Mouse (Mus musculus): ENCODE results near the gene Eif2b5. TPM values are rescaled to one million over a fixed set of nuclear protein-coding genes. Genes with fewer than 3 reads are reported as not detected.

The Eif2b5 gene
- polyA plus RNA-seq, 1 experiment from 2014 or later, result 41.0 TPM

GRCm38 (mm10) chr16:20537071-20537471 is 38.5 kb downstream of the Eif2b5 start:
- no peak for ATAC-seq (ENCODE audit: low read depth)

GRCm38 (mm10) chr16:20537601-20538320 is 39.1 kb downstream of the Eif2b5 start:
- WGBS (ENCODE audit: insufficient replicate concordance), result 28% methylated on average over 6 of the region's 6 CpGs
- peak overlapping the region; percentile 68 for H3K4me3 ChIP-seq (ENCODE audit: low read depth, low read length)
- peak overlapping the region; percentile 72 for H3K9ac ChIP-seq (ENCODE audit: low read depth, low read length)
- no peaks in the 10 kb centered on the region for H3K27me3 ChIP-seq (ENCODE audit: control insufficient read depth, insufficient read depth, low read depth, low read length)
- no peaks in the 10 kb centered on the region for H3K9me3 ChIP-seq (replicated peaks; ENCODE audit: control insufficient read depth, low read length)
- no peak for ATAC-seq (ENCODE audit: low read depth)
- H3K36me3 ChIP-seq (ENCODE audit: control insufficient read depth, insufficient read depth), result peaks cover 48% of the 10 kb centered on the region
- H3K4me2 ChIP-seq (ENCODE audit: low read depth, low read length), result peak overlapping the region; percentile 79
- peak overlapping the region; percentile 95 for H3K27ac ChIP-seq (ENCODE audit: low read length)
- H3K4me1 ChIP-seq (ENCODE audit: control insufficient read depth, low read depth, low read length), result peaks cover 26% of the 10 kb centered on the region

More at GRCm38 (mm10) chr16:20537071-20537471, 38.5 kb downstream of the Eif2b5 start:
- H3K4me1 ChIP-seq (ENCODE audit: control insufficient read depth, low read depth, low read length), result peaks cover 26% of the 10 kb centered on the region
- whole genome bisulfite sequencing (ENCODE audit: insufficient replicate concordance), result 32% methylated on average over 5 of the region's 5 CpGs
- peak overlapping the region; percentile 95 for H3K27ac ChIP-seq (ENCODE audit: low read length)
- H3K4me2 ChIP-seq (ENCODE audit: low read depth, low read length), result peak overlapping the region; percentile 79
- peaks cover 41% of the 10 kb centered on the region for H3K36me3 ChIP-seq (ENCODE audit: control insufficient read depth, insufficient read depth)
- H3K27me3 ChIP-seq (ENCODE audit: control insufficient read depth, insufficient read depth, low read depth, low read length), result no peaks in the 10 kb centered on the region
- H3K9ac ChIP-seq (ENCODE audit: low read depth, low read length), result peak overlapping the region; percentile 72
- H3K4me3 ChIP-seq (ENCODE audit: low read depth, low read length), result peak overlapping the region; percentile 68
- no peaks in the 10 kb centered on the region for H3K9me3 ChIP-seq (replicated peaks; ENCODE audit: control insufficient read depth, low read length)

- Histone ChIP-seq H3K9me3 (replicated peaks; ENCODE audit: control insufficient read depth, low read length) (no peaks in the 10 kb centered on the region), H3K4me1 (ENCODE audit: control insufficient read depth, low read depth, low read length) (peaks cover 26% of the 10 kb centered on the region), H3K27ac (ENCODE audit: low read length) (no peak overlapping the region), H3K36me3 (ENCODE audit: control insufficient read depth, insufficient read depth) (peaks cover 62% of the 10 kb centered on the region), H3K9ac (ENCODE audit: low read depth, low read length) (no peak overlapping the region), H3K4me3 (ENCODE audit: low read depth, low read length) (no peak overlapping the region), H3K4me2 (ENCODE audit: low read depth, low read length) (no peak overlapping the region), H3K27me3 (ENCODE audit: control insufficient read depth, insufficient read depth, low read depth, low read length) (no peaks in the 10 kb centered on the region)
- 42% methylated on average over 3 of the region's 3 CpGs for WGBS (ENCODE audit: insufficient replicate concordance)
- ATAC-seq (ENCODE audit: low read depth), result no peak
Observed at GRCm38 (mm10) chr16:20539649-20540048, 41.0 kb downstream of the Eif2b5 start.

GRCm38 (mm10) chr16:20540438-20540837 is 41.8 kb downstream of the Eif2b5 start:
- Histone ChIP-seq H3K4me1 (ENCODE audit: control insufficient read depth, low read depth, low read length) (peaks cover 26% of the 10 kb centered on the region), H3K27me3 (ENCODE audit: control insufficient read depth, insufficient read depth, low read depth, low read length) (no peaks in the 10 kb centered on the region), H3K27ac (ENCODE audit: low read length) (no peak overlapping the region), H3K4me2 (ENCODE audit: low read depth, low read length) (no peak overlapping the region), H3K9me3 (replicated peaks; ENCODE audit: control insufficient read depth, low read length) (no peaks in the 10 kb centered on the region), H3K36me3 (ENCODE audit: control insufficient read depth, insufficient read depth) (peaks cover 68% of the 10 kb centered on the region), H3K9ac (ENCODE audit: low read depth, low read length) (no peak overlapping the region), H3K4me3 (ENCODE audit: low read depth, low read length) (no peak overlapping the region)
- no peak for ATAC-seq (ENCODE audit: low read depth)
- 39% methylated on average over 4 of the region's 4 CpGs for WGBS (ENCODE audit: insufficient replicate concordance)

- Histone ChIP-seq H3K4me3 (ENCODE audit: low read depth, low read length) (no peak overlapping the region), H3K9ac (ENCODE audit: low read depth, low read length) (no peak overlapping the region), H3K36me3 (ENCODE audit: control insufficient read depth, insufficient read depth) (peaks cover 42% of the 10 kb centered on the region), H3K4me2 (ENCODE audit: low read depth, low read length) (no peak overlapping the region), H3K9me3 (replicated peaks; ENCODE audit: control insufficient read depth, low read length) (no peaks in the 10 kb centered on the region), H3K4me1 (ENCODE audit: control insufficient read depth, low read depth, low read length) (peaks cover 21% of the 10 kb centered on the region), H3K27ac (ENCODE audit: low read length) (no peak overlapping the region), H3K27me3 (ENCODE audit: control insufficient read depth, insufficient read depth, low read depth, low read length) (no peaks in the 10 kb centered on the region)
- no peak for ATAC-seq (ENCODE audit: low read depth)
- 88% methylated on average over 10 of the region's 10 CpGs for WGBS (ENCODE audit: insufficient replicate concordance)
Observed at GRCm38 (mm10) chr16:20545696-20546095, 47.1 kb downstream of the Eif2b5 start.

GRCm38 (mm10) chr16:20547423-20547822 is 48.8 kb downstream of the Eif2b5 start:
- Histone ChIP-seq H3K27me3 (ENCODE audit: control insufficient read depth, insufficient read depth, low read depth, low read length) (no peaks in the 10 kb centered on the region), H3K4me2 (ENCODE audit: low read depth, low read length) (peak overlapping the region; percentile 90), H3K4me3 (ENCODE audit: low read depth, low read length) (peak overlapping the region; percentile 87), H3K9ac (ENCODE audit: low read depth, low read length) (peak overlapping the region; percentile 81), H3K9me3 (replicated peaks; ENCODE audit: control insufficient read depth, low read length) (no peaks in the 10 kb centered on the region), H3K36me3 (ENCODE audit: control insufficient read depth, insufficient read depth) (peaks cover 41% of the 10 kb centered on the region), H3K27ac (ENCODE audit: low read length) (peak overlapping the region; percentile 87), H3K4me1 (ENCODE audit: control insufficient read depth, low read depth, low read length) (peaks cover 21% of the 10 kb centered on the region)
- ATAC-seq (ENCODE audit: low read depth), result no peak
- 58% methylated on average over 5 of the region's 5 CpGs for WGBS (ENCODE audit: insufficient replicate concordance)

GRCm38 (mm10) chr16:20548096-20548948 is 49.7 kb downstream of the Eif2b5 start, which contains the start of gene Abcf3:
Gene Abcf3 (plus strand): TSS chr16:20548577.
- H3K9ac ChIP-seq (ENCODE audit: low read depth, low read length), result peak within 1 kb of the TSS; percentile 81
- H3K9me3 ChIP-seq (replicated peaks; ENCODE audit: control insufficient read depth, low read length), result no peaks in the 10 kb centered on the region
- peaks cover 21% of the 10 kb centered on the region for H3K4me1 ChIP-seq (ENCODE audit: control insufficient read depth, low read depth, low read length)
- peak within 1 kb of the TSS; percentile 90 for H3K4me2 ChIP-seq (ENCODE audit: low read depth, low read length)
- peak within 1 kb of the TSS; percentile 87 for H3K27ac ChIP-seq (ENCODE audit: low read length)
- 0% methylated on average over 56 of the region's 56 CpGs for WGBS (ENCODE audit: insufficient replicate concordance)
- no peaks in the 10 kb centered on the region for H3K27me3 ChIP-seq (ENCODE audit: control insufficient read depth, insufficient read depth, low read depth, low read length)
- peak within 1 kb of the TSS; percentile 87 for H3K4me3 ChIP-seq (ENCODE audit: low read depth, low read length)
- peaks cover 36% of the 10 kb centered on the region for H3K36me3 ChIP-seq (ENCODE audit: control insufficient read depth, insufficient read depth)
- peak; percentile 99 for ATAC-seq (ENCODE audit: low read depth)

- WGBS (ENCODE audit: insufficient replicate concordance), result 46% methylated on average over 9 of the region's 9 CpGs
- Histone ChIP-seq H3K4me1 (ENCODE audit: control insufficient read depth, low read depth, low read length) (peaks cover 21% of the 10 kb centered on the region), H3K27me3 (ENCODE audit: control insufficient read depth, insufficient read depth, low read depth, low read length) (no peaks in the 10 kb centered on the region), H3K4me2 (ENCODE audit: low read depth, low read length) (peak overlapping the region; percentile 86), H3K4me3 (ENCODE audit: low read depth, low read length) (peak overlapping the region; percentile 87), H3K9me3 (replicated peaks; ENCODE audit: control insufficient read depth, low read length) (no peaks in the 10 kb centered on the region), H3K9ac (ENCODE audit: low read depth, low read length) (peak overlapping the region; percentile 79), H3K36me3 (ENCODE audit: control insufficient read depth, insufficient read depth) (peaks cover 31% of the 10 kb centered on the region), H3K27ac (ENCODE audit: low read length) (peak overlapping the region; percentile 72)
- ATAC-seq (ENCODE audit: low read depth), result no peak
Observed at GRCm38 (mm10) chr16:20549161-20549560, 50.5 kb downstream of the Eif2b5 start.

GRCm38 (mm10) chr16:20551691-20552090 is 53.1 kb downstream of the Eif2b5 start:
- ATAC-seq (ENCODE audit: low read depth), result no peak
- Histone ChIP-seq H3K27me3 (ENCODE audit: control insufficient read depth, insufficient read depth, low read depth, low read length) (no peaks in the 10 kb centered on the region), H3K9me3 (replicated peaks; ENCODE audit: control insufficient read depth, low read length) (no peaks in the 10 kb centered on the region), H3K27ac (ENCODE audit: low read length) (no peak overlapping the region), H3K9ac (ENCODE audit: low read depth, low read length) (no peak overlapping the region), H3K4me1 (ENCODE audit: control insufficient read depth, low read depth, low read length) (peaks cover 21% of the 10 kb centered on the region), H3K4me3 (ENCODE audit: low read depth, low read length) (no peak overlapping the region), H3K36me3 (ENCODE audit: control insufficient read depth, insufficient read depth) (peaks cover 32% of the 10 kb centered on the region), H3K4me2 (ENCODE audit: low read depth, low read length) (no peak overlapping the region)
- WGBS (ENCODE audit: insufficient replicate concordance), result 81% methylated on average over 5 of the region's 5 CpGs

All from liver, embryonic 16.5 days (tissue).